Mouse (Mus musculus) cerebellum, postnatal 10 days (tissue): ENCODE results near the gene Ankrd37.

Experiments
- DNase-seq, 2 experiments: peaks; one replicate each; pipeline ENCODE4 v3.0.0; 2021; ENCODE audit warnings: mixed read lengths in 2 of 2

The Ankrd37 gene

DNA sequence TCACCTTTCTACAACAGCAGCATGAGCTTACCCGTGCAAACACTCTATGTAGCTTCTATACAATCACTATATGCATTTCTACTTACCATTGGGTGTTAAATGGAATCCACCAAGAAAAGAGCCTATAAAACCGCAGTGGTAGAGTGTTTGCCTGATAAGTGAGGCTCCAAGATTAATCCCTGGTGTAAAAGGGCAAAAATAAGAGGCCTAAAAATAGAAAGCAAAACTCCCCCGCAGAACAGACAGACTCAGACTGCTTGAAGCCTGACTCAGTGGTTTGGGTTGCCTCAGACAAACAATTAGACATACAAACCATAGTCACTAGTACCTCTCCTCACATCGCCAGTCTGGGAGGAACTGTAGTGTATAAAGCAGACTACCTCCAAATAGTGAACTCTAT lies at the start of gene Ankrd37:
Ankrd37 (minus strand) TSS at position 112 of the 400 bp plus-strand sequence.
- no peak for DNase-seq

DNA sequence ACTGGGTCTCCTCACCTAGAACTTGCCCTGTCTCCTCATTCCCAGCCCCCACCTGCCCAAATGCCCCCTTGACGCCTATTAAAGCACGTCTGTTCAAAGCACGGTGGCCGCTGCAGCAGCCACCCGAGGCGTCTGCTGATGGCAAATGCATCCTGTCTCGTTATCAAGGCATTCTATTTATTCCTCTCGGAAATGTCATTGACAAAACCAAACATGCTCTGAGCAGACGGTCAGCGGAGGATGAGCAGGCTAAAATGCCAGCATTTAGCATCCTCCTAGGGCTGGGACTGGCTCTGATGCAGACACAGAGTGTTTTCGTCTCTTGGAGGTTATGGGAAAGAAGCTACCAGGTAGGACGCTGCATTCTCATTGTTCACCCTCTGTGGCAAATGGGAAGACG lies 34.8 kb upstream of the Ankrd37 start:
- no peak for DNase-seq

DNA sequence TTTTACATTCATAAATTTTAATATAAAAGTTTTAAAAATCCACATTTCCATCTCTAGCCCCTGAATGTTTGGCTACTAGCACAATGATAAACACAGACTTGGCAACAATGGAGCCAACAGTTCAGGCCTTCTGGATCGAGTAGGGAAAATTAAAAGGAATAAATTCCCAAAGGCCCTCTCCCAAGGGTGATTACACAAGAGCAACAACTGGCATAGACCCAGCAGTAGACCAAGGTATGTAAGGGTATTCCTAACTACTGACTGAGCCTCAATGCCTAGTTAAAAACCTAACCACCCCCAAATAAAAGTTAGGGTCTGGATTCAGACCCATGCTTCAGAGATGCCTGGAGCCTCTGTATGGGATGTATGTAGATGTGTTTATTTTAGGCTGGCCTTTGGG lies 34.2 kb upstream of the Ankrd37 start:
- DNase-seq, result no peak

DNA sequence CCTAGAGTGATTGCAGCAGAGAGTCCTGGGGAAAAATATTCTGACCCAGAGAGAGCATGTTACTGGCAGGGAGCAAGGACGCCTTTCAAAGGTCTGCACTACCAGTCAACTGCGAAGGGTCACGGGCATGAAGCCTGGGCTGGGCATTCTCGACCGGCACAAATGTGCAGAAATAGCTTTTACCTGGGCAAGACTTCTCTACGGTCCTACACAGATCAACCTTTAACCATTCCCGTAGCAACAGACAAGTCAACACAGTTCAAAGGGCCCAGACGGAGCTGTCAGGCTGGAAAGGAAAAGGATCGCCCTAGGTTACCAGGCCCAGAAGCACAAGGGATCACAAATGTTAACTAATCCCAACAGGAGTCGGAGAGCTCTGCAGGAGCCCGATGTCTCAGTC lies 30.7 kb upstream of the Ankrd37 start:
- no peak for DNase-seq

DNA sequence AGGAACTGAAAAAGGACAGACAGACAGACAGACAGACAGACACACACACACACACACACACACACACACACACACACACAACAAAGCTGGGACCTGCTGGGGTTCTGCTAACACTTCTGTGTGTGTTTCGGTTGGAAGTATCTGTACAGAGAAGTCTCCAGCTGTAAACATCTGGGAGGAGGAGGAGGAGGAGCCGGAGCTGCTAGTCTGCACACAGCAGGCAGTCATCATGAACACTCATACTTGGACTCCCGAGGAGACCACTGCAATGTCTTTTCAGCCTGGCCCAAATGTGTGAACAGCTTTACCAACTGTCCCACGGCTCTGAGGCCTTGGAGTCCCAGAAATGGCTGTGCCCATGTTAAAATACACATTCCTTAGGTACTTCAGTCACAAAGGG lies 18.9 kb upstream of the Ankrd37 start:
- DNase-seq, result no peak

DNA sequence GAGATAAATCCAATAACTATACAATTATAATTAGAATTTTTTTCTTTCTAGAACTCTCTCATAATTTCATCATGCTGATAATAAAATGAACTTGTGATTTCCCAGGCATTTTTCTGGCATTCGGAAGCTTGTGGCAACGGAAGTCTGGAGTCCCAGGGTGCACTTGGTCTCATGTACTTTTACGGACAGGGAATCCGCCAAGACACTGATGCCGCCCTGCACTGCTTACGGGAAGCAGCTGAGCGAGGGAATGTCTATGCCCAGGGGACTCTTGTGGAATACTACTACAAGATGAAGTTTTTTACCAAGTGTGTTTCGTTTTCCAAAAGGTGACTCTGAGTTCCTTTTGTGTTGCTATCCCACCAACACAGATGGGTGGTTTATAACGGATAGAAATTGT lies 17.3 kb upstream of the Ankrd37 start:
- no peak for DNase-seq

DNA sequence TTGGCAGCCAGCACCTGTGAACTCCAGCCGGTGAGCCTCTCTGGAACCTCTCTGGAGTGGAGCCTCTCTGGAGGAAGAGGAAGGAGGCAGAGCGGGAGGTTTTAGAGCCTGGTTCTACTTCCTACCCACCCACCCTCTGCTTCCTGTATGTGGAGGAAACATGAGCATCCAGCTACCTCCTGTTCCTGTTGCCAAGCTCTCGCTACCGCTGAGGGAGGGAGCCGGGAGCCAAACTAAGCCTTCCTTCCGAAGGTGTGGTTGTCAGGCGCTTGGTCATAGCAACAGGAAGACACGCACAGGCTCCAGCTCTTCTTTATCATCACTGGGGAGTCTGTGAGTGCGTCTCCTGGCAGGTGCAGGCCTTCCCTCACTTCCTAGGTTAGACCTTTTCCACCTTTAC lies 16.7 kb upstream of the Ankrd37 start:
- no peak for DNase-seq

DNA sequence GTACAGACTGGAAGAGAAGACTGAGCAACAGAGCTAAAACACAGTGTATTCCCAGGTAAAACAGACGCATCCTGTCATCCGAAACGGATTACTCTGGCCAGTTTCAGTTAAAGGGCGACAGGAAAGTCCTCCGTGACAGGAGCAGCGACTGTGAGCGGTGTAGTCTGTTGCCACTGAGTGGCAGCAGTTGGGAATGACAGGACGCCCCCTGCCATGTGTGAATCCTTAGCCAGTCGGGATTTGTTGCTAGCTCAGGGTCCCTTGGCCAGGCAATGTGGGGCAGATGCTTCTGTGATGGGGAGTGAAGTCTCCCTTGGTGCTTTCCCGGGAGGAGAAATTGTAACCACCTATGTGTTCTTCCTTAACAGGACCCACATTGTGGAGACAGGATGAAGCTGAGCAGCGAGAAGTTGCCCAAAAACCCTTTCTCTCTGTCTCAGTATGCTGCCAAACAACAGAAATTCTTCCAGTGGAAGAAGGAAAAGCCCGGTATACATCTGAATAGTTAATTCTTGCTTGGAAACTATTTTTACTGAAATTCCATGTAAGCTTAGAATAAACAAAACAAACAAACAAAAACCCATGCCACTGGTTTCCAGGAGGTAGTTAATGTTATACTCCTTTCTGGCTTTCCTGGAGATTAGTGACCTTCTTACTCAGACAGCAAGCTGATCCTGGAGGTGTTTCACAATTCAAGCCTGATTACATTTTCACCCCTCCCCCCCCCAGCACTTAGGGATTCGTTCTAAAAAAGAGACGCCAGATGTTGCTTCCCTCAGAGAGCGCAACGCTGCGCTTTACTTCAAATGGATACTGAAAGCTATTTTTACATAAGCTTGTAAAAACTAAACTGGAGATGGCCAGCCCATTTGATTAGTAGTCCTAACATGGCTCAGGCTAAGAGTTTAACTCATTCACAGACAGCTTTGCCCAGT lies 5.5 kb upstream of the Ankrd37 start:
- peak; percentile 67 to 70 for DNase-seq

DNA sequence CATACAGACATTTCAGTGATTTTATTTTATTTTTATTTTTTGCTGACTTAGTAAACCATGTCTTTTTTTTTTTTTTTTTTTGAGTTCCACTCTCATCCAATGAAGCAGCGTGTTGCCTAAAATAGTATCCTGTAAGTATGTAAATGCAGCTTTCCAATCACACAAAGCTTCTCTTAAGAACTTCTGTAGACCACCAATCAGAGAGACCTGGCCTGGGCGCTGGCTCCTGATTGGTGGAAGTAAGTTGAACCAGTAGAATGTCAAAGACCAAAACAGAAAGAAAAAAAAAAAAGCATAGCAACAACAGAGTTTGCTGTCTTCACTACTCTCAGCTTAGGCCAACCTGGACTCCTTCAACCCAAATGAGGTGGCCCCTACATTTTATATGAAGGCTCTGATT lies 4.8 kb upstream of the Ankrd37 start:
- DNase-seq, result peak; percentile 30 to 33

DNA sequence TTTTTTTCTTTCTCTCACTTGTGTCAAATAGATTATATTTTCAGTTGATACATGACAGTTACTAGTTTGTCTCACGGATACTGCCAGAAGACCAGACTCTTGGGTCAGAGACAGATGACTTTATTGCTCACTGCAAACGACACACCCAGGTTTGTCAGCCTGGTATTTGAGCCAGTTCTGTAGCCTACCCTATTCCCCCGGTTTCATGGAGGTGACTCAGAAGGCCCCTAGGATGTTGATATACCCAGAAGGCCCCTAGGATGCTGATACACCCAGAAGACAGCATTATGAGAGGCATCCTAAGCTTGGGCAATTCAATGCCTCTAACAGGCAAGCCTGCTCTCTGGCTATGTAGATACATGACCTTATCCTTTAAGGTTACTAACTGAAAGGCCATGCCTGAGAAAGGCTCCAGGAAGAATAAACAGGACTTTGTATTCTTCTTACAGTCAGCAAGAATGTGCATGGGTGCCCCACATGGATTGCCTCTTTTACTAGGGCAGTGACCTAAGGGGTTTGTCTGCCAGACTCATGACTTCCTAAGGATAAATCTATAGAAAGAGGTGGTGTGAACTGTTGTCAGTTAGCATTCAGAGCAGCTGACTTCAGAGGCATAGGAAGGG lies 1.7 kb upstream of the Ankrd37 start:
- DNase-seq, result no peak

DNA sequence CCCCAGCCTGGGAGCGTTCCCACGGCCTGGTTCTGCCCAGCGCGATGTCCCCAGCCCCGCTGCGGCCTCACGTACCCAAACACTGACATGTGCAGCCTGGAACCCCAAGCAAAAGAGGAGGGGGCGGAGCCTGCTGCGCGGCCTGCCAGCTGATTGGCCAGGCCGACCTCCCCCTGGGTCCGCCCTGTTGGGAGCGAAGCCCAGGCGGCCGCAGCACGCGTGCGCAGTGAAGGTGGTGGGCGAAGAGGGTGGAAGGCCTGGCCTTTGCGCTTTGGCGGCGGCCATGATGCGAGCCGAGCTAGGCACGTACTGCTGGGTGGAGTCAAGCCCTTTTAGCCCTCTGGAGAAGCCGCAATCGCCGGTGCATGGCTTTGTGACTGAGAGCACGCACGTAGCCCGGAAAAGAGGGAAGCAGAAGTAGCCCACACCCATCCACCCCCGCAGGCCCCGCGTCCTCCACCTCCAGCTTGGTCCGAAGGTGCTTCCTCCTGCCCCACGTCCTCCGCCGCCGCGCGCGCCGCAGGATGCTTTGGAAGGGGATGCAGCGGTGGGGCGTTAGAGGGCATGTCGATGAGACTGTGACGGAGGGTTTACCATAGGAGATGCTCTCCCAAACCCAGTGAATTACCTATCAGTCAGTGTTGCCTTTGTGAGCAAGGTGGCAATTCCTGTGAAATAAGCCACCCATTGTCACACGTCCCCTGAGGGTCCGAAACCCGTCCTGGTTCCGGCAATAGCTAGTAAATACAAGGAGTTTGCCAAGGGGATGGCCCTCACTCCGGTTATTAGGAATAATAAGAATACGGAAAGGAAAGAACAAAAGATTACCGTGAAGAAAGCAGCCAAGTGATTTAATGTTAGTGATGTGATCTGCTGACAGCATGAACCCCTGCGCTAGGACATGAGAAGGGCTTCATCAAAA lies 5.5 kb downstream of the Ankrd37 start:
- DNase-seq, result peak; percentile 99 to 100

DNA sequence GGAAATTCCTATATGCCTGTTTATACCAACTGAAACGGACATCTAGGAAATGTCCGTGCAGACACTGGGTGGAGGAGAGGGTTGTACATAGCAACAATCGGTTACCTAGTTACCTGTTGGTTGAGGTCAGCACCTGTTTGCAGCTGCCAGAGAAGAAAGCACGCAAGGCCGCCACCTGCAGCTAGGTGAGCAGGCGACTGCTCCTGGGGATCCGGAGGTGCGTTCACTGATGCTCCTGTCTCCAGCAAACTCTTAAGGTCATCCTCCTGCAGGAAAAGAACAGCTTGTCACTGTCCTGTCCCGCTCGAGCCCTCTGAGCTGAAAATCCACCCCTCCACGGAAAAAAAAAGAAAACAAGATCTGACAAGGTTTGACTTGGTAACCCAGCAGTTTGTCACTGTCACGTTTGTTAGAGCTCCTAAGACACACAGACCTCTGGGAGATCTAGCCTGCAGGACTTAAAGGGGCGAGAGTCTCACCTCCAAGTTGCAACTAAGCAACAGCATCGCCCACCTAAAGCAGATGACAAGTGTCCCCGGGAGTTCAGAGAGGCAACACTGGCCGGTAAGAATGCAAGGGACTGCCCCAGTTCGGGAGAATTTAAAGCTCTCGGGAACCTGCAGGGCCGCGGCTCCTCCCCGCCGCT lies 6.2 kb downstream of the Ankrd37 start, which contains the start of gene Lrp2bp:
Lrp2bp (plus strand) TSS at position 166 of the 646 bp plus-strand sequence.
- DNase-seq, result peak in 1 of 2 experiments; percentile 44

DNA sequence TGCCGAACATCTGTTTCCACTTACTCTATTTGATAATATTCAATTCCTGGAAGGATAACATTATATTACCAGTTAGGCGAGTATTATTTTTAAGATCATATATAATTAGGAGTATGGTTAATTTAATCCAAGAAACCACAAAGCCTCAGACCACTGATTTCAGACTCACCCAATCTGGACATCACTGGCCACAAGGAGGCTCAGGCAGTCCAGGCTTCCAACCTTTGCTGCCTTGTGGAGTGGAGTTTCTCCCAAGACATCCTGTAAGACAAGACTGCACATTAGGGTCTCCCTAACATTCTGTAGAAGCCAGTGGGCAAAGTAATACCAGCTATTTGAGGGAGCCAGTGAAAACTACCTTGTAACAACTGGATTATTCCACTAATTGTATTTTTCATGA lies 7.3 kb downstream of the Ankrd37 start:
- DNase-seq, result peak in 1 of 2 experiments; percentile 14

DNA sequence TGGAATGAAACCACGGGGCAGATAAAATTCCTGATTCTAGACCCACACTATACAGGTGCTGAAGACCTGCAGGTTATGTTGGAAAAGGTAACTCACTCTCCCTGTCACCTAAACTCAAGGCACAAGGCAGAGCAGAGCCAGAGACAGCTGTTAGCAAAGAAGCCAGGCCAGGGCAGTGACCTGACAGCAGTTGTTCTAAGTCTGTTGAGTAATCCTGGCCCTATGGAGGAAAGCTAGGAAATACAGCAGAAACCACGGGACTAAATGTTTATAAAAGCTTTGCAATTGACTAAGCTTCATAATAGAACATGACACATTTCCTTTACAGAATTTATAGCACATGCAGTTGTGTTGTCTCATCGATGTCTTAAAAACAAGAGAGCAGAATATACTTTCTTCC lies 9.9 kb downstream of the Ankrd37 start:
- no peak for DNase-seq

DNA sequence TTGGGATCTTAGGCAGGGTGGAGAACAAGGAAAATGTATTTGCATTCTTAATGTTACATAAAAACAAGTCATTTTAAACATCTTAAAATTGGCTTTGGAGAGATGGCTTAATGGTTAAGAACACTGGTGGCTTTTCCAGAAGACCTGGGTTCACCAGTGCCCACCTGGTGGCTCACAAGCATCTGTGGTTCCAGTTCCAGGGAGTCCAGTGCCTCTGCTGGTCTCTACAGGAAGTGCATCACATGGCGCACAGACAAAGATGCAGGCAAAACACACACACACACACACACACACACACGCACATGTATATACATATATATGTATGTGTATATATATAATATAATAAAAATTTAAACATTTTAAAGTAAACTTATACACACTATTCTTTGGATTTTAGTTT lies 11.4 kb downstream of the Ankrd37 start:
- DNase-seq, result peak; percentile 13 to 18

DNA sequence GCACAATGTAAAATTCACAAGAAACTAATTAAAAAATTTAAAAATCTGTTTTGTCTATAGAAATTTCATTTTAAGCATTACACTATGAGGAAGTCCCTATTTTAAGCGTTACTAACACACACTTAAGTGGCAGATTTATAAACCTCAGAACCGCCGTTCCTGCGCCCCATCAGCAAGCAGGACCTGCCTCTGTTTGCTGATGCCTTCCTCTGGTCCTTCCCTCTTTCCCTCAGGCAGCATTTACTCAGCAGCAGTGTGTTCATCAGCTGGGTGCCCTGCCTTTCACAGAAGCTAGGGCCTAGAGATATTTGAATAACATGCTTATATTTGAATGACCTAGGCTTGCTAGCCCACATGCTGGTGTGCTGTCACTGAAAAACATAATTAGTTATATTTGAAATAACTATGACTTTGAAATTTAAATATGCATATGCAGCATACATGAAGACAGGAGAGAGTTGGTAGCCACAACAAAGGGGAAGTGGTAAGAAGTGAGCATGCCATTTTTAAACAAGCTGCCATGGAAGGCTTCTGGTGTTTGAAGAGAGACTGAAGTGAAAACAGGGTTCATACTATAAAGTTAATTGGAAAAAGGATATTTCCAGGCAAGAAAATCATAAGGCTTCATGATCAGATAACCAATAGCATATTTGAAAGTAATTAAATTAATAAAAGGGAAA lies 14.7 kb downstream of the Ankrd37 start:
- DNase-seq, result no peak

DNA sequence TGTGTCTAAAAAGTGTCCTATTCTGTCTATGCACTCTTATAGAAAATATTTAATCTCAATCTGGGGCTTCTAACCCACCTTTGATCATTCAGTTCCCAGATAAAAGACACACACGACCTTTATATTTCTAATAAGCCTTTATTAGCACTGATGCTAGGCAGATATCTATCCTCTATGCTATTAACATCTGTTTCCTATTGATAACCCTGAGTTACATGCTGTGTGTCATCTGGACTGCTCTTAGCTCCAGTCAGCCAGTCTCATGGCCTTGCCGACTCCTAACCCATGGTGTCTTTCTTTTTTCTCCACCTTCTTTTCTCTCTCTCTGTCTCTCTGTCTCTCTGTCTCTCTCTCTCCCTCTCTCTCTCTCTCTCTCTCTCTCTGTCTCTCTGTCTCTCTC lies 17.3 kb downstream of the Ankrd37 start:
- DNase-seq, result no peak

DNA sequence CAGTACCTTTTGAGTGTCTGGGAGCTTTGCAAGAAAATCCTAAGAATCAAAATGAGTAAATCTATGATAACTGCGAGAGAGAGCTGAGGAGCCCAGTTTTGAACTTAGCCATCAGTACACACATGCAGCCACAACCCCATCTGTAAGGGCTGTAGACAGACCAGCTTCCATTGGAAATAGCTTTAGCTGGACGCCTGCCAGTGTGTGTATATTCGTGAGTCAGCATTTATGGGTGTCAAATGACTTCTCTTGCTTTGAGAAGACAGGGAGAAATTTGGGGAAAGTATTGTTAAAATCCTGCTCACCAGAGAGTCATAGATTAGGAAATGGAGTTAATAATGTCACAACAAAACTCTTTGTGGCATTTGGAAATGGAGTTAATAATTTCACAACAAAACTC lies 18.8 kb downstream of the Ankrd37 start:
- DNase-seq, result no peak

DNA sequence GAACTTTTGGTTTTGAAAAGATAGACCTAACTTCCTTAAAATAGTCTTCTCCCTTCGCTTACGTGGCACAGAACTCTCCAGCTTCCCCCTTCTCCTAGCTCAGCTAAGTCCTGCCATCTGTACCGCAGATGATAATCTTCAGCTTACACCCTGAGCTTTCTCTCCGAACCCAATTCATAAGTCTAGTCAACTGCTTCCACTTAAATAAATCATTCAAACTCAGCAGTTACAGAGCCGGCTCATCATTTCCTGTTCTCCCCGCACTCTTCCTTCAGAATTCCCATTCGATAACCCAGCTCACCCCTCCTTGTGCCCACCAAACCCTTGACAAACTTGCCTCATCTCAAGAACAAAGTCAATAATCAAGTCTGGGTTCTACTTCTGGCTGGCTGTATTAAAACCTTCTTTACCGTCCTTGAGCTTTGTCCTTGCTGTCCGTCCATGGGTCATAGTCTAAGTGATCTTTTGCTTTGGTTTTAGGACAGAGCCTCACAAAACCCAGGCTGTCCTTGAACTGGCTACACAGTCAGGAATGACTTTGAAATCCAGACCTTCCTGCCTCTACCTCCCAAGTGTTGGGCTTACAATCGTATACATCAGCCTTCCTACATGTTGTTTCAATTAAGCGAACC lies 29.6 kb downstream of the Ankrd37 start:
- no peak for DNase-seq

DNA sequence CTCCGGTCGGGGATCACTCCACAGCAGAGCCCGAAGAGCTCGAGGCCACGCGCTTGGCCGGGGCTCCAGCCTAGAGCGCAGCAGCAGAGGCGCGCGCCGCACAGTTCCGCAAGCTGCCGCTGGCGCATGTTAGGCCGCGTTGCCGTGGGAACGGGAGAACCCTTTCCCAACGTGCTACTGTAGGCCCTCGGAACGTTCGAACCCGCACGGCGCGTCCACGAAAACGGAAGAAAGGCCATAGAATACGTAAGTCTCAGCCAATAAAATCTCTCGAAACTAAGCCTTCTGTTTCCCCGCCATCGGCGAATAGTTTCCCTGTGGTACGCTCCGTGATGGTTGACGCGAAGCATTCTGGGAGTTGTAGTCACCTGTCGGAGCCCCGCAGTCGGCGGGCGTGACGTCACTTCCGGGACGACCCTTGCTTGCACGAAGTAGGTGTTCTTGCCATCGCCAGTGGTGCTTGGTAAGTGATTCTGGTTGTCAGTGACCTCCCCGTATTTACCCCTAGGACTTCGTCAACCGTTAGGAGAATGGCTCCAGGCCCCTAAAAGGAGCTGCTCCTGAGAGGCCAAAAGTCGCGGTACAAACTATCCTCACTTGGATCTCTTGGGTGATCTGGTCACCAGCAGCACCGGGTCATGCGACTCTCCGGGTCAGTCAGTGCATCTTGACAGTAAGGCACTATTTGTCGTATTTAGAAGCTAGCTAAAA lies 30.2 kb downstream of the Ankrd37 start, which contains the start of the genes 1700029J07Rik and Ufsp2:
1700029J07Rik (minus strand) TSS at position 127 of the 711 bp plus-strand sequence.
Ufsp2 (plus strand) TSS at position 403 of the 711 bp plus-strand sequence.
- peak; percentile 99 to 100 for DNase-seq
